Mouse (Mus musculus): ENCODE results near the gene Efcab12.

Efcab12 gene

DNA sequence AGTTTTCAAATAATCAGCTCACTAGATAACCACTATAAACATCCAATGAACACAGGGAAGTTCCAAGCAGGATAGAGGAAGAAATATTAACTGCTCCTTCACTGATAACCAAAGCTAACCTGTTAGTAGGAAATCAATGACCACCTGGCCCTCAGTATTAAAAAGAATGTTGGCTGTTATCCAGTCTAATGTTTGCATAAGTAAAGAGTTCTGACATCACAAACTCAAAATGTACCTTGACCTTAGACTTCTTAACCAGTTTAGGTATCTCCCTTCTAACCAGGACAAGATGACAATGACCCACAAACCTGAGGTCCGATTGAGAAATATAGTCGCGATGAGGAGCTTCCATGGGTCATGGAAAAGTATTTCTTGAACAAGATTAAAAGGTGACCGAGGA is 6.8 kb upstream of the Efcab12 start:
- DNase-seq (ENCODE audit: low spot score), result no peak

GRCm38 (mm10) chr6:115838745-115839144 is 533 bp upstream of the Efcab12 start:
- no peak for DNase-seq (ENCODE audit: low spot score)

DNA sequence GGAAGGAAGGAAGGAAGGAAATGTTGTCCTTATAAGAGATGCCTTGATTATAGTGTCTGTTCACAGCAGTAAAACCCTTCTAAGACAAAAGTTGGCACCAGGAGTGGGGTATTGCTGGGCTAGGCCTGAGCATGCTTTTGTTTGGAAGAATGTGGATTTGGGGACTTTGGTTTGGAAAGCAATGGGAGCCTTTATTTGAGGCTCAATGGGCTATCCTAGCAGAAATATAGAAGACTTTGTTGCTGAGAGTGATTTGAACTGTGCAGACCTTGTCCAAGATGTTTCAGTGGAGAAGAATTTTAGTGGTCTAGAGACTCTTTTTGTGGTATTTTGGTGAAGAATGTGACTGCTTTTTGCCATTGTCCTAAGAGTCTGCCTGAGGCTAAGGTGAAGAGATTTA is 4.4 kb downstream of the Efcab12 start:
- DNase-seq (ENCODE audit: low spot score), result no peak

- no peak for DNase-seq (ENCODE audit: low spot score)
Measured at GRCm38 (mm10) chr6:115832152-115832850, 5.9 kb downstream of the Efcab12 start.

GRCm38 (mm10) chr6:115830779-115831601 is 7.2 kb downstream of the Efcab12 start:
- DNase-seq (ENCODE audit: low spot score), result no peak

GRCm38 (mm10) chr6:115823850-115824464 is 14.3 kb downstream of the Efcab12 start:
- DNase-seq (ENCODE audit: low spot score), result peak; percentile 67

GRCm38 (mm10) chr6:115821216-115821993 is 16.8 kb downstream of the Efcab12 start:
- no peak for DNase-seq (ENCODE audit: low spot score)

DNA sequence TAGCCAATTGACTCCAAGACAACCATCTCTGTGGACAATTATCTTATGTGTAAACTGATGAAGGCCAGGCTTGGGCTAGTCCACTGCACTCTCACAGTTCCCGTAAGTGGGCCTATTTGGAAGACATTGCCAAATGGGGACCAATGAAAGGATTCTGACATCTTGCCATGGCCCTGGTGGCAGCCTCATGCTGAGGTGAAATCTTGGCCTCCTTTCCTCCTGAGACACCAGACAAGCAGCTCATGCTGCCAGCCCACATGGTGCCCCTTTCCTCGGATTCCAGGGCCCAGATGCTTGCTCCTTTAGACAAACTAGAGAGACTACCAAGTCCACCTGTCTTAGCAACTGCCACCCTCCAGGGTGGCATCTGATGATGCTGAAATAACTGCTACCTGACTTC is 20.1 kb downstream of the Efcab12 start:
- no peak for DNase-seq (ENCODE audit: low spot score)

- no peak for DNase-seq (ENCODE audit: low spot score)
Measured at GRCm38 (mm10) chr6:115815041-115815440, 23.2 kb downstream of the Efcab12 start.

DNA sequence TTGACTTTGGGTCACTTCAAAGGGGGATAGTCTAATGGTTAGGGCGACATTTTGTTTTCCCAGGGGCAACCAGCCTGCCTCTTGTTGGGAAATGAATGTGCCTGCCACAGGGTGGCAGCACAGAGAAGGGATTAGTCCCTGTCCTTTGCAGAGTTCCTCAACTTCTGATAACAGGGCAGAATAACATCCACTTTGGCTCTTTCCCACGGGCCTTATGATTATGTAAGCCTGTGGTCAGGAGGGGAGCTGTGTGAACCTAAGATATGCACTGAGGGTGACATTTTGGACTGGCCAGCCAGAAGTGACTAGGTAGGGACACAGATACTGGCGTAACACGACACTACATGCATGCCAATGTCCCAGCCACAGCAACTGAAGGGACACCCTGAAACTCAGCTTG is 24.1 kb downstream of the Efcab12 start:
- peak; percentile 79 for DNase-seq (ENCODE audit: low spot score)

DNA sequence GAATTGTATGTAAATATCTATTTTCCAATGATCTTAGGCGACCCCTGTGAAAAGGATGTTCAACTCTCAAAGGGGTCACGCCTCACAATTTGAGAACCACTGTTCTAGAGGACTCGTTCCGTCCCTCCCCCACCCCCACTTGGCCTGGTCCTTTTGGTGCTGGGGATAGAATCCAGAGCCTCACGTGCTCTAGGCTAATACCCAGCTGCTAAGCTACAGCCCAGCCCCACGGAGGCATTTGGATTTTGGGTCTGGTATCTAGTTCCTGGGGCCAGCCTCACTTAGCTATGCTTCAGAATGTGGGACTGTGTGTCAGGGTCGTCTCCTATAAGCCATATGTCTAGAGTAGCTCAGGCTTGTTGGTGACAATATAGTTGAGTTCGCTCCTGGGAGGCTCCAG is 26.6 kb downstream of the Efcab12 start:
- no peak for DNase-seq (ENCODE audit: low spot score)

DNA sequence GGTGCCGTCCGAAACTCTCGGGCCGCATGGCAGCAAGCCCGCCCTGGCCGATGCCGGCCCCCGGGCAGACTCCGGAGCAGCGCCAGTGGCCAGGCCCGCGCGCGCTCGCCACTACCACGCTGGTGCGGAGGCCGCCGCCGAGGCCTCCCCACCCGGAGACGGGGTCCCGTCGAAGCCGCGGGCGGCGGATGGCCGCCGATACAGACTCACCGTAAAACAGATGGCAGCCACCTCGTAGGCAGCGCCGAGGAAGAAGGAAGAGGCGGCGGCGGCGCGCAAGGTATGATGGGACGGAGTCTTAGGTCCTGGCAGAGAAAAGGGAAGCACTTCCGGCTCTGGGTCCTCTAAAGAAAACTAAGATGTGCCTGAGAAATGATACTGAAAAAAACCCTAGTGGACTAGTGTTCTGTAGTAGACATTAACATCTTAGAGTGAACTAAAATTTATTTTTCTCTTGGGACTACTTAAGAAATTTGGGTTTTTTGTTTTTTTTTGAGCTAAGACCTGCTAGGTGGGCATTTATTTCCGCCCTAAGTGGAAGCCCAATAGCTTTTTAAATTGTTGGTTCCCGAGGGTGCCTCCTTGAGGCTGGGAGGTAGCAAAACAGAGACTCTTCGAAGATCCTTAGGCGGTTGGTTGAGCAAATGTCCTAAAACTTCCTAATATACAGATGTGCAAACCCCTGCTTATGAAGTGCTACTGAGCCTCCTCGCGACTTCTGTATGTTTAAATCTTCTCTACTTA is 29.6 kb downstream of the Efcab12 start, which contains the start of gene Rpl32:
Gene Rpl32, minus strand, starts transcription at position 260 of the 744 bp plus-strand sequence.
- DNase-seq (ENCODE audit: low spot score), result peak; percentile 90

GRCm38 (mm10) chr6:115808196-115808487 is 30.1 kb downstream of the Efcab12 start:
- DNase-seq (ENCODE audit: low spot score), result no peak

GRCm38 (mm10) chr6:115807464-115808195 is 30.6 kb downstream of the Efcab12 start:
- no peak for DNase-seq (ENCODE audit: low spot score)

- DNase-seq (ENCODE audit: low spot score), result no peak
Measured at GRCm38 (mm10) chr6:115804432-115805192, 33.6 kb downstream of the Efcab12 start.

- peak; percentile 88 for DNase-seq (ENCODE audit: low spot score)
Measured at GRCm38 (mm10) chr6:115803541-115804382, 34.5 kb downstream of the Efcab12 start.

- DNase-seq (ENCODE audit: low spot score), result no peak
Measured at GRCm38 (mm10) chr6:115801811-115802210, 36.4 kb downstream of the Efcab12 start.

DNA sequence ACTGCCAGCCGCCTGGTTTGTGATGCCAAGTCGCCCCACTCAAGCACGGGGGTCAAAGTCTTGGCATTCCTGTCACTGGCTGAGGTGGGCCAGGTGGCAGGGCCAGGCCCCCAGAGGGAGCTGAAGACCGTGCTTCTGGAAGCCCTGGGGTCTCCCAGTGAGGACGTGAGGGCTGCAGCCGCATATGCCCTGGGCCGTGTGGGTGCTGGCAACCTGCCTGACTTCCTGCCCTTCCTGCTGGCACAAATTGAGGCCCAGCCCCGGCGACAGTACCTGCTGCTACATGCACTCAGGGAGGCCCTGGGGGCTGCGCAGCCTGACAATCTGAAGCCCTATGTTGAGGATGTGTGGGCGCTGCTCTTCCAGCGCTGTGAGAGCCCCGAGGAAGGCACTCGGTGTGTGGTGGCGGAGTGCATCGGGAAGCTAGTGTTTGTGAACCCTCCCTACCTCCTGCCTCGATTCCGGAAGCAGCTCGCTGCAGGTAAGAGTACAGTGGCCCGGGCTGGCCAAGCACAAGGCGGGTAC is 45.5 kb downstream of the Efcab12 start:
- no peak for DNase-seq (ENCODE audit: low spot score)
